Mouse (Mus musculus) embryo, embryonic 11 days (tissue): Measurements from ENCODE around the gene Fam135a.
A peak's percentile ranks its signal among the peaks of the same experiment; 100 is the strongest.
"Not testable (repeated sequence)": the region's sequence is repeated elsewhere in the genome, so short reads cannot be mapped to it uniquely, and the experiment has no call there.

Source experiments
- DNase-seq: peaks from one replicate; pipeline ENCODE4 v3.0.0-alpha.2; 2015

The Fam135a gene

GRCm38 (mm10) chr1:24066706-24067105 lies 33.4 kb downstream of the Fam135a start:
- no peak for DNase-seq

DNA sequence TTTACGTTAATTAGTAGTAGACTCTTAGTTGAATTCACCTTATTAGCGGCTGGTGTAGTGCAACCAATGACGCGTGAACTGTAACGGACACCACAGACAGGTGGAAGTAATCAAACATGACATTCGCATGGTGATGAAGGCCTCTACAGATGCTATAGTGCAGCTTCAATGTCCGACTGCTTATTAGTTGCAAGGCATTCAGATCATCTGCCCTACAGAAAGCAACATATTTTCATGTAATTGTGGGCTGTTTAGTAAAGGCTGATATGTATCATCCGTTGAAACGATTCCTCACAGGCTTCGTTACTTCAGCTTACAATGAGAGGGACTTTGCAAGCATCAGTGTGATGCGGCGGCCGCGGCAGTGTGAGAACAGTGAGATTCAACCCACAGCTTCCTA lies 44.4 kb downstream of the Fam135a start:
- no peak for DNase-seq

DNA sequence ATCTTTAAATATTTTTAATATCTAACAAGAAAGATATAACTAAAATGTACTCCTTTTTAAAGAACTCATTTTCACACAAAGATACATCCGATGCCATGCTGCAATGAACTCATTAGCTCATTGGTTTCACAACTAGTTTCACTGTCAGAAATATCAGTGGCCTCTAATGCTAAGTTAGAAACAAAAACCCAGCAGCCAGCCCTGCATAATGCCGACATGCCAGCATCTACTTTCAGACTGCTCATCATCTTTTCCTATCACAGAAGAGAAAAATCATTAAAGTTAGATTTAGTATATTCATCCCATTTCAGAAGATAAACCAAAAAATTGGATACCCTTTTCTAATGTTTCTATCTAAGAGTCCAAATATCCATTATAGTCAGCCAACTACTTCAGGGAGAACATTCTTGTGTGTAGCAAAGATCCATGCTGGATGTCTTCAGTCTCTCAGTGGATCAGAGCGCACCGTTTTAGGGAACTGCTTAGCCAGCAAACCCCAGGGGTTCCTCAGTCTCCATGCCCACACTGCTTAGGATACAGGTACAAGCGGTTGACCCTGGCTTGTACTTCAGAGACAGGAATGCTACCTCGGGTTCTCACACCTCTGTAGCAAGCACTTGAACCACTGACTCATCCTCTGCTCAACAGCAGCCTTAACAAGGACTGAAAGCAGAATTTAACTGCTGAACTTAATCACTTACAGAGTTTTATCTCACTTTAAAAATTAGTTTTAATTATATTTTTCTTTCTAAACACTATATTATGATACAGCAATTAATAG lies 53.2 kb downstream of the Fam135a start:
- DNase-seq, result no peak

DNA sequence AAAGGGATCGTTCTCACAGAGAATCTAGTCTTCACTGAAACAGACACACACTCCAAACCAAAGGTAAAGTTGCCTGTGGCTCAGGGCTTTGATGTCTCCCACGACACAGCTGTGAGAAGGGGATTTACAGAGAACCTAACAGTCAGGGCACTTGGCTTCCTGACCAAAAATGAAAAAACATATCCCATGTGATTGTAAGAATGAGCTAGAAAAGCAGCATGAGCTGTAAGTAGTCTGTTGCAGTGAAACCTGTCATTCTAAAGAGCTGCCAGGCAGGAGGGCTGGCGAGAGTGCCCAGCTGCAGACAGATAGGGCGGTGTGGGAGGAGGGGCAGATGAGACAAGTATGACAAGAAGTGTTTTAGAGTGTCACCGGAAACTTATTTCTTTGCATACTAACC lies 54.5 kb downstream of the Fam135a start:
- DNase-seq, result no peak

- peak; percentile 10 for DNase-seq
These were observed 57.1 kb downstream of the Fam135a start for GRCm38 (mm10) chr1:24043007-24043406.

GRCm38 (mm10) chr1:24033759-24034423 lies 66.2 kb downstream of the Fam135a start:
- no peak for DNase-seq

DNA sequence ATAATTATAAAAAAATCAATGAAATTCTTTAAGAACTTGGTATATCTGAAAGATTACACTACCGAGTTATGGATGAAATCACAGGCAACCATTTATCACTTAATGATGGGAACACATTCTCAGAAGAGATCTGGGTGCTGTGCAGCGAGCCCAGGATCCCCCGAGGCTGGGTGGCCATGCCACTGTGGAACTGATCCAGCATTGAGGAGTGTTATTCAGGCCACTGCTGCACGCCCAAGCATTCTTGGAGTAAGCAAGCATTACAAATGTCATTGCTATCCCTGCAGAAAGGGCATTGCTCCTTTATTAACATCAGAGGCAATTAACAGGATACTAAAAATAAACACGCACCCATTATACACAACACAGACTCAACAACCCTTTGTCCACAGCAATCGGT lies 89.3 kb downstream of the Fam135a start:
- DNase-seq, result no peak

- DNase-seq, result no peak
These were observed 90.1 kb downstream of the Fam135a start for GRCm38 (mm10) chr1:24010016-24010415.

- no peak for DNase-seq
These were observed 92.5 kb downstream of the Fam135a start for GRCm38 (mm10) chr1:24007621-24008020.

- DNase-seq, result peak; percentile 95
These were observed 94.9 kb downstream of the Fam135a start, which contains the start of gene Sdhaf4 for GRCm38 (mm10) chr1:24005070-24005804. TSS of gene Sdhaf4 (minus strand) at chr1:24005656.

DNA sequence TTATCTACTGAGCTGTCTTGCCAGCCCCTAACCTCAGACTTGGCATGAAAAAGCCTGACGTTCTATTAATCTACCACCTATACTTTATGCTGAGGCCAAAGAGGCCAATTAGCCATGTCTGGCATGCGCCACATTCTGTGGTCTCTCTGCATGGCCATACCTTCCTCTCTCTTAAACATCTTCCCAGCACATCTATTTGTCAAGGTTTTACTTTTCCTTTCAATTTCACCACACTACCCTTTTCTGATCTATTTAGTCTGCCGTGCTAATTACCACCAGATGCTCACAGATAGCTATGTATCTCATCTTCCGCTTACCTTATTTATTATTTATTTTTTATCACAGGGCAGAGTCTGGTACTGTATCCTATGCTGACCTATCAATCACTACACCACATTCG lies 100.8 kb downstream of the Fam135a start:
- no peak for DNase-seq

GRCm38 (mm10) chr1:23998866-23999265 lies 101.3 kb downstream of the Fam135a start:
- DNase-seq, result no peak

DNA sequence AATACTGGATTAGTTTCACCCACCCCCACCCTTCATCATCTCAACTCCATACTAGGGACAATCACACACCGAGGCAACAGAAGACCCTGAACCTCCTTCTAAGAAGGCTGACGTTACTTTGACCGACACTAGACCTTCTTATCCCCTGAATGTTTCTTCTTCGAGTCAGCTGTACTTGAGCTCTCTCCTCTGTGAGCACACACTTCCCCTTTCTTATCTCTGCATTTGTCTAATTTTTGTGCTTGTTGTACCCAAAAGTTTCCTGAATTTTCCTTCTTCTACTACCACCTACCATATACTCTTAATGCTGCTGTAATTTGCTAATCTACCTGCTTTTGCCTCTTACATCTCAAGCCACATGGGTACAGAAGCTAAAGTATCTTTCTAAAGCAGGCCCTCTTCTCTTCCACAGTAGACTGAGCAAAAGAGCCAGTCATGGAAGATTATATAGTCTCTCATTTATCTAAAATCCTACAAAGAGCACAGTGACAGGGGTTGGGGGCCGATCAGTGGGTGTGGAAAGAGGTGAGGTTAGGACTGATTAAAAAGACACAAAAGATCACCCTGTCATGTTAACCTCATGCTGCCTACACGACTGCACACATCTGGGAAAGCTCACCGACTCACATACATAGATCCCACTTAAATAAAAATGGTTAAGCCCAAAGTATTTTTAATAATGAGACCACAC lies 101.9 kb downstream of the Fam135a start:
- DNase-seq, result no peak

DNA sequence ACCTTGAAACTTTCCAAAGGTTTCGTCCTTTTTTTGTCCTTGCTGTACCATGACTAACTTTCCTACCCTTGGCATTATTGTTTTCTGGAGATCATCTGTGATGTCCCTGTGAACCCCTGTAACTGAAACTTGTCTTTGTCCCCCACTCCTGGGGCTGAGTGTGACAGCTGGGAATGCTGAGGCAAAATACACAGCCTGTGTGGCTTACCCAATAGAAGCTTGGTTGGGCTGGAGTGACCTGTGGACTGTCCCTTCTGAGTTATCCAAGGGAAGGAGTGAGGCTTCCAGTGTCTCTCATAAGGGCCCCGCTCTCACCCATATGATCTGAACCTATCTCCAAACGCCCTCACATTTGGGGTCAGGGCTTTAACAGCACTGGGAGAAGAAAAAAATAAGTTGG lies 102.6 kb downstream of the Fam135a start:
- DNase-seq, result no peak

GRCm38 (mm10) chr1:23995420-23995819 lies 104.7 kb downstream of the Fam135a start:
- DNase-seq, result no peak

DNA sequence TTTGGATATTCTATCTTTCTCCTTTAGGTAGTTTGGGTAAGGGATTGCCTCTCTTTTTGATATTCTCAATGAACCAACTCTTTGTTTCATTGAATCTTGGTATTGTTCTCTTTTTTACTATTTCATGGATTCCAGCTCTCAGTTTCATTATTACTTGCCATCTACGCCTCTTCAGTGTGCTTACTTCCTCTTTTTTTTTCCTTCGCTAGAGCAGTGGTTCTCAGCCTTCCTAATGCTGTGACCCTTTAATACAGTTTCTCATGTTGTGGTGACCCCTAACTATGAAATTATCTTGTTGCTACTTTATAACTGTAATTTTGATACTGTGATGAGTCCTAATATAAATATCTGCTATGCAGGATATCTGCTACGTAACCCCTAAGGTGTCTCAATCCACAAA lies 117.0 kb downstream of the Fam135a start:
- DNase-seq, result no peak

DNA sequence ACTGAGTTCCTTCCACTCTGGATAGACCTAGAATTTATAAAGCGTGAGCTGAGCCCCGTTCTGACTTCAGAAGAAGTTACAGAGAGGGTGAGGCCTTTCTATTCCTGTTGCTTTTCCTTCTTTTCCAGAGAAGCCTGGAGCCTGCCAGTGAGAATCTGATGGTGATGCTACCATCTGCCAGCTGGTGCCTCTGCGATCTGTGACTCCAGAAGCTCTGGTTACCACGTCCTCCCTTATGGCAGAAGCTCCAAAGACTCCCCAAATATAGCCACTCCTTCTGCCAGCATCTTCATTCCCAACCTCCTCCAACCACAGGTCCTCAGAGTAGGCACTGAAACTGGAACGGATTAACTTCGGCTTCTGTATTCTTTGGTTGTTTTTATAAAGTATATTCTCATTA lies 121.9 kb downstream of the Fam135a start:
- no peak for DNase-seq

DNA sequence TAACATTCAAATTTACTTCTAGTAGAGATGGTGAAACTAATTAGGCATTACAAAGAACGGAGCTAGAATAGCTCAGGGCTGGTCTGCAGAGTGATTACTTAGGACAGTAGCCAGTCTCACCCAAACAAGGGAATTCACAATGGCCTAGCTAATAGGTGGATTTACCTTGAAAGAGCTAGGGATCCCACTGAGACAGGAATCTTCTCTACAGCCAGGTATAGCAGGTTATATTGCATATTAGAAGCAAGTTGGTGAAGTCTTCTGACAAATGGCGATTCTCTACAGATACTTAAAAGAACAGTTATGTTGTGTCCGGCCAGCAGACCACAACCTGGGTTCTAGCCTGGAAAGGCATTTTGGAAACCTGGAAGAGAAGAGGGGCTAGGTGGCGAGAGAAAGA lies 129.0 kb downstream of the Fam135a start:
- DNase-seq, result not testable (repeated sequence)

DNA sequence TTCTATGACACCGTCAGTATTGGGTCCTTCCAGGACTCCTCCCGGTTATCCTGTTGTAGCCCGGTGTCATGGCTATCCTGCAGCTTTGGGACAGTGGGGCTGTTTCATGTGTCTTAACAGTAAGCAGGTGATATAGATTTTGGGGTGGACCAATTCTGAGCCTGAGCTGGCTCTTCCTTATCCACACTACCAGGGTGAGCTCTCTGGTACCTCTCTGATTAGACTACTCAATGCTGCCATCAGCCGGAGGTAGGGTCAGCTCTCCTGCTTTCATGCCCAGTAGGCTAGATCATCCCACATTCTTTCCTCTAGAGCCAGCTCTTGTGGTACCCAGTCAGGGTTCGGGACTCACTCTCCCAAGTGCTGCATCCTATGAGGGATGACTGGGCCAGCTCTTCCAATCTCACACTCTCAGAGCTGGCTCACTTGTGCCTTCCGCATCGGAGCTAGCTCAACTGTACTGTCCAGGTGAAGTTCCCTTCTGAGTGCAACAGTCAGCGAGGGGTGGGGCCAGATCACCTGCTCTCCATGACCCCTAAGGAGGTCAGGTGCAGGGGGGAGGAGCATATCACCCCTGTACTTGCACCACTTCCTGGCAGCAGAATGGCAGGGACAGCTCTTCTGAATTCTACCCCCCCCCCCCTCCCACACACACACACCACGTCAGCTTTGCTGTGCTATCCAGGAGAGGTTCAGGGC lies 132.0 kb downstream of the Fam135a start:
- DNase-seq, result no peak

GRCm38 (mm10) chr1:23966226-23966625 lies 133.9 kb downstream of the Fam135a start:
- no peak for DNase-seq
